Mouse (Mus musculus): ENCODE data around the gene Lyst. TPM values are rescaled to one million over a fixed set of nuclear protein-coding genes. Genes with fewer than 3 reads are reported as not detected.

Gene Lyst
- total RNA-seq, 2 experiments from 2014 or later: 6.5 to 9.5 TPM

Other genes with a start within 250 kb of the Lyst start
- 10 to 100 TPM in 1 of 2 experiments, 1 to 10 TPM in 1; 7.0 to 14.5 TPM for gene Gpr137b, start 196.4 kb upstream of the Lyst start, total RNA-seq (2021)
- 100 to 1,000 TPM; 211 to 238 TPM for gene Nid1, start 152.8 kb upstream of the Lyst start, total RNA-seq (2021)
- gene Gng4, start 193.7 kb downstream of the Lyst start, total RNA-seq (2021): 1 to 10 TPM in 1 of 2 experiments, under 1 TPM in 1; 0.75 to 2.1 TPM